Mouse (Mus musculus): ENCODE results near the gene Trp53inp2.

GRCm38 (mm10) chr2:155336254-155336653 lies 44.6 kb upstream of the Trp53inp2 start:
- TF ChIP-seq TAL1 (IDR thresholded peaks at IDR 0.05; ENCODE audit: low read length) (no peak; the same call in 2 of the 3 replicates), GATA1 (IDR thresholded peaks at IDR 0.05; ENCODE audit: low read length) (no peak)
